Mouse (Mus musculus): ENCODE measurements around the gene Lce1k.
"Not testable (repeated sequence)": the region's sequence is repeated elsewhere in the genome, so short reads cannot be mapped to it uniquely, and the experiment has no call there.

Lce1k gene

GRCm38 (mm10) chr3:92807791-92808190 is at the start of gene Lce1k:
Lce1k (minus strand) TSS chr3:92807891.
- DNase-seq: no peak

DNA sequence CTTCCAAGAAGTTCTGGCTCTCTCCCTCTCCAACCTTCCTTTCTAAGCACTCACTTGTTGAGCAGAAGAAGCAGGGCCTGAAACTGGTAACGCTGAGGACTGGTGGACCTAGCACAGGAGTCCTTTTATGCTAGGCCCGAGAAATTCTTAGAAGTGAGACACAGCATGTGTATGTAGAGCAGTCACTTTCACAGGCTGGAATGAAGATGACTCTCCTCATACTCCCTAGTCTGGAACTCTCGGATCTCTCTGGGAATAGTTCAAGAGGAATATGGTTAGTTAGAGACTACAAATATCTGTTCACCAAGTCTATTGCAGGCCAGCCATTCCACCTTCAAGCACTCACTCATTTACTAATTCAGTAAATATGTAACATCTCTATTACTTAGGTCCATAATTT is 43.5 kb upstream of the Lce1k start, which contains the start of gene Lce1l:
Gene Lce1l, minus strand, starts transcription at position 101 of the 400 bp plus-strand sequence.
- no peak for DNase-seq

GRCm38 (mm10) chr3:92827108-92827507 is 19.4 kb upstream of the Lce1k start, which contains the start of gene Kprp:
Kprp (minus strand) TSS chr3:92827247.
- DNase-seq: no peak

- peak in 1 of 2 experiments; percentile 1 for DNase-seq
Observed at GRCm38 (mm10) chr3:92825808-92826207, 18.1 kb upstream of the Lce1k start.

DNA sequence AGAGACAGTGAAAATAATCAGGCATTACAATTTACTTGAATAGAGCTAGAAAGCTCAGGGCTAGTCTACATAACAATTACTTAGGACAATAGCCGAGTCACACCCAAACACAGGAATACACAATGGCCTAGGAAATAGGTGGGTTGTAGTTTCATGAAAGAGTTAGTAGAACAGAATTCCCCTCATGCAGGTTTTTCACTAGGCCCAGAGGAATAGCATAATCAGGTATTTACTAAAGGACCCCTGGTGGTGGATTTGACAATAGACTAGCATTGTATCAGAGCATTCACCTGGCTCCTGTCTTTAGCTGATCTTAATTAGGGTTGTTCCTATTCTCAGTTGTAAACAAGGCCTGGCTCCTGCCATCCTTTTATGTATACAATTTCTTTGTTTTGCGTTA is 8.3 kb upstream of the Lce1k start:
- DNase-seq: not testable (repeated sequence)

GRCm38 (mm10) chr3:92815581-92815980 is 7.9 kb upstream of the Lce1k start:
- no peak for DNase-seq

GRCm38 (mm10) chr3:92790414-92790813 is 17.3 kb downstream of the Lce1k start, which contains the start of gene Lce1j:
Lce1j (minus strand) TSS chr3:92790514.
- no peak for DNase-seq

DNA sequence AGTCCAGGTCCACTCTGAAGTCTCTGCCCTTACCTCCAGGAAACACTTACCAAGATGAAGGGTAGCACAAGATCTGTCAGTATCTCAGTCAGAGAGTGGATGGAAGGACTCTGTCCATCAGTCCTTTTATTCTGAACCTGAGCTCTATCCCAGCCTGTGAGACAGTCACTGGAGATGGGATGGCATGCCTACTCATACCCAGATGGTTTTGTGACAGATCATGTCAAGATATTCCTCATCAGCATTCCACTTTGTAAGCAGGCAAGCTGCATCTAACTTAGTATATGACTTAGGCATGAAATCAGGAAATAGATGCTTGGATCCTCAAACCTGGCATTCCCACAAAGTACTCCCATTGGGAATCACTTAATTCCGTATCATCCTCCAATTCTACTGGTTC is 28.9 kb downstream of the Lce1k start, which contains the start of gene Lce1i:
Gene Lce1i, minus strand, starts transcription at position 101 of the 400 bp plus-strand sequence.
- no peak for DNase-seq

DNA sequence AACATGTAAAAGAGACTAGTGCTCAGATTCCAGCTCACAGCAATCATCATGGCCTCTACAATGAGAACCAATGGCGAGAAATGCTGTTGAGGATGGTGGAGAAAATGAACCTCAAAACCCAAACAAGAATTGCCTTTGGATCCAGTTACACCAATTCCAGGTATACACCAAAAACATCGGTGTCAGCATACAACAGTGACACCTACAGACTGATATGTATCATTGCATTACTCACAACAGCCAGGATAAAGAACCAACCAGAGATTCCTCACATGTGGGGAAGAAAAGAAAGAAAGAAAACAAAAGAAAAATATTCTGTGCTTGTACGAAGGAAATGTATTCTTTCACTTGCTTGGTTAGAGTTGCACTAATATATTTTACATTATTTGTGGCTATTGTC is 36.1 kb downstream of the Lce1k start:
- no peak for DNase-seq

GRCm38 (mm10) chr3:92764965-92765364 is 42.7 kb downstream of the Lce1k start, which contains the start of gene Lce1h:
Lce1h (minus strand) TSS chr3:92765065.
- no peak for DNase-seq

All from kidney, postnatal 4 days (tissue).